Mouse (Mus musculus): ENCODE measurements around the gene Nfix. TPM values are rescaled to one million over a fixed set of nuclear protein-coding genes. Genes with fewer than 3 reads are reported as not detected.

Nfix gene
- polyA plus RNA-seq, 1 experiment = 65.7 TPM

- no peak overlapping the region for H3K4me3 ChIP-seq
- no peak overlapping the region for H3K4me2 ChIP-seq (ENCODE audit: low read depth)
- H3K36me3 ChIP-seq (ENCODE audit: control insufficient read depth, insufficient read depth) = no peaks in the 10 kb centered on the region
- no peak overlapping the region for H3ac ChIP-seq (ENCODE audit: control insufficient read depth, insufficient read length)
- H3K79me2 ChIP-seq (ENCODE audit: control insufficient read depth, insufficient read depth) = no peaks in the 10 kb centered on the region
- TF ChIP-seq CEBPB (IDR thresholded peaks at IDR 0.05; ENCODE audit: insufficient read depth, poor library complexity, severe bottlenecking) (no peak), MYOD1 (IDR thresholded peaks at IDR 0.05; ENCODE audit: control insufficient read depth in 1 of 3, insufficient read length in 2 of 3, low read depth in 2 of 3) (no peak), SRF (IDR thresholded peaks at IDR 0.05; ENCODE audit: control insufficient read depth, insufficient read length, low read depth) (no peak), MYOG (IDR thresholded peaks at IDR 0.05; ENCODE audit: control insufficient read depth in 1 of 3, insufficient read depth in 1 of 3, insufficient read length in 2 of 3, low read depth in 2 of 3) (no peak), TCF12 (IDR thresholded peaks at IDR 0.05; ENCODE audit: insufficient read depth, poor library complexity, severe bottlenecking) (no peak), REST (IDR thresholded peaks at IDR 0.05; ENCODE audit: insufficient read depth, insufficient read length) (no peak)
- H3K27me3 ChIP-seq (ENCODE audit: control insufficient read depth, insufficient read depth, insufficient read length) = no peaks in the 10 kb centered on the region
These were observed 97.1 kb downstream of the Nfix start for GRCm38 (mm10) chr8:84702963-84703465.

- TF ChIP-seq USF1 (IDR thresholded peaks at IDR 0.05; ENCODE audit: low read depth) (no peak), TCF12 (IDR thresholded peaks at IDR 0.05; ENCODE audit: insufficient read depth, poor library complexity, severe bottlenecking) (no peak), E2F4 (IDR thresholded peaks at IDR 0.05; ENCODE audit: insufficient read depth) (no peak), CEBPB (IDR thresholded peaks at IDR 0.05; ENCODE audit: insufficient read depth, poor library complexity, severe bottlenecking) (no peak), MAX (IDR thresholded peaks at IDR 0.05; ENCODE audit: low read depth) (no peak), TCF3 (IDR thresholded peaks at IDR 0.05; ENCODE audit: insufficient read length, low read depth) (no peak), POLR2A (IDR thresholded peaks at IDR 0.05; ENCODE audit: insufficient read length, low read depth) (no peak), MYOD1 (IDR thresholded peaks at IDR 0.05; ENCODE audit: control insufficient read depth in 1 of 3, insufficient read length in 2 of 3, low read depth in 2 of 3) (no peak), REST (IDR thresholded peaks at IDR 0.05; ENCODE audit: insufficient read depth, insufficient read length) (no peak), SRF (IDR thresholded peaks at IDR 0.05; ENCODE audit: control insufficient read depth, insufficient read length, low read depth) (no peak), MYOG (IDR thresholded peaks at IDR 0.05; ENCODE audit: control insufficient read depth in 1 of 3, insufficient read depth in 1 of 3, insufficient read length in 2 of 3, low read depth in 2 of 3) (no peak), POLR2AphosphoS2 (IDR thresholded peaks at IDR 0.05; ENCODE audit: insufficient read length, low read depth) (no peak)
- Histone ChIP-seq H3K4me3 (no peak overlapping the region), H3ac (ENCODE audit: control insufficient read depth, insufficient read length) (no peak overlapping the region), H3K36me3 (ENCODE audit: control insufficient read depth, insufficient read depth) (no peaks in the 10 kb centered on the region), H3K4me2 (ENCODE audit: low read depth) (no peak overlapping the region), H3K79me2 (ENCODE audit: control insufficient read depth, insufficient read depth) (no peaks in the 10 kb centered on the region), H3K27me3 (ENCODE audit: control insufficient read depth, insufficient read depth, insufficient read length) (no peaks in the 10 kb centered on the region)
These were observed 97.6 kb downstream of the Nfix start for GRCm38 (mm10) chr8:84702561-84702960.

- Histone ChIP-seq H3ac (ENCODE audit: control insufficient read depth, insufficient read length) (no peak within 1 kb of the TSS), H3K4me3 (no peak within 1 kb of the TSS), H3K36me3 (ENCODE audit: control insufficient read depth, insufficient read depth) (no peaks in the 10 kb centered on the region), H3K79me2 (ENCODE audit: control insufficient read depth, insufficient read depth) (no peaks in the 10 kb centered on the region), H3K4me2 (ENCODE audit: low read depth) (no peak within 1 kb of the TSS), H3K27me3 (ENCODE audit: control insufficient read depth, insufficient read depth, insufficient read length) (no peaks in the 10 kb centered on the region)
- TF ChIP-seq POLR2AphosphoS2 (IDR thresholded peaks at IDR 0.05; ENCODE audit: insufficient read length, low read depth) (no peak), MAX (IDR thresholded peaks at IDR 0.05; ENCODE audit: low read depth) (no peak), USF1 (IDR thresholded peaks at IDR 0.05; ENCODE audit: low read depth) (no peak), MYOG (IDR thresholded peaks at IDR 0.05; ENCODE audit: control insufficient read depth in 1 of 3, insufficient read depth in 1 of 3, insufficient read length in 2 of 3, low read depth in 2 of 3) (no peak), CEBPB (IDR thresholded peaks at IDR 0.05; ENCODE audit: insufficient read depth, poor library complexity, severe bottlenecking) (no peak), TCF12 (IDR thresholded peaks at IDR 0.05; ENCODE audit: insufficient read depth, poor library complexity, severe bottlenecking) (no peak), TCF3 (IDR thresholded peaks at IDR 0.05; ENCODE audit: insufficient read length, low read depth) (no peak), E2F4 (IDR thresholded peaks at IDR 0.05; ENCODE audit: insufficient read depth) (no peak), POLR2A (IDR thresholded peaks at IDR 0.05; ENCODE audit: insufficient read length, low read depth) (no peak), SRF (IDR thresholded peaks at IDR 0.05; ENCODE audit: control insufficient read depth, insufficient read length, low read depth) (no peak), MYOD1 (IDR thresholded peaks at IDR 0.05; ENCODE audit: control insufficient read depth in 1 of 3, insufficient read length in 2 of 3, low read depth in 2 of 3) (no peak)
These were observed 98.9 kb downstream of the Nfix start, which contains the start of gene Lyl1 for GRCm38 (mm10) chr8:84700941-84701911. Lyl1 (plus strand) TSS chr8:84701457.

- Histone ChIP-seq H3K36me3 (ENCODE audit: control insufficient read depth, insufficient read depth) (no peaks in the 10 kb centered on the region), H3ac (ENCODE audit: control insufficient read depth, insufficient read length) (no peak overlapping the region), H3K4me3 (no peak overlapping the region), H3K27me3 (ENCODE audit: control insufficient read depth, insufficient read depth, insufficient read length) (no peaks in the 10 kb centered on the region), H3K4me2 (ENCODE audit: low read depth) (no peak overlapping the region), H3K79me2 (ENCODE audit: control insufficient read depth, insufficient read depth) (no peaks in the 10 kb centered on the region)
- TF ChIP-seq TCF12 (IDR thresholded peaks at IDR 0.05; ENCODE audit: insufficient read depth, poor library complexity, severe bottlenecking) = no peak
- no peak for TF ChIP-seq MYOG (IDR thresholded peaks at IDR 0.05; ENCODE audit: control insufficient read depth in 1 of 3, insufficient read depth in 1 of 3, insufficient read length in 2 of 3, low read depth in 2 of 3)
- no peak for TF ChIP-seq SRF (IDR thresholded peaks at IDR 0.05; ENCODE audit: control insufficient read depth, insufficient read length, low read depth)
- TF ChIP-seq USF1 (IDR thresholded peaks at IDR 0.05; ENCODE audit: low read depth) = no peak
- no peak for TF ChIP-seq E2F4 (IDR thresholded peaks at IDR 0.05; ENCODE audit: insufficient read depth)
- no peak for TF ChIP-seq REST (IDR thresholded peaks at IDR 0.05; ENCODE audit: insufficient read depth, insufficient read length)
- TF ChIP-seq MAX (IDR thresholded peaks at IDR 0.05; ENCODE audit: low read depth) = no peak
- no peak for TF ChIP-seq POLR2A (IDR thresholded peaks at IDR 0.05; ENCODE audit: insufficient read length, low read depth)
- no peak for TF ChIP-seq MYOD1 (IDR thresholded peaks at IDR 0.05; ENCODE audit: control insufficient read depth in 1 of 3, insufficient read length in 2 of 3, low read depth in 2 of 3)
- no peak for TF ChIP-seq TCF3 (IDR thresholded peaks at IDR 0.05; ENCODE audit: insufficient read length, low read depth)
- no peak for TF ChIP-seq POLR2AphosphoS2 (IDR thresholded peaks at IDR 0.05; ENCODE audit: insufficient read length, low read depth)
- TF ChIP-seq CEBPB (IDR thresholded peaks at IDR 0.05; ENCODE audit: insufficient read depth, poor library complexity, severe bottlenecking) = no peak
These were observed 99.6 kb downstream of the Nfix start for GRCm38 (mm10) chr8:84700526-84700925.

Data from myocyte (in vitro differentiated cells).